ENCODE assay signal across 27 mouse cellular contexts in genomic region chr3:90425499-90425898, GRCm38 (mm10). TPM values are rescaled to one million over a fixed set of nuclear protein-coding genes. Genes with fewer than 3 reads are reported as not detected.
DNase-seq lines count a peak whose midpoint lies in the region; ATAC-seq and TF ChIP-seq lines count a peak whose summit lies in the region.
"Had no signal": no experiment of that assay in that cellular context is flagged by ENCODE, and none has a peak within 500 bp of the region (broad histone marks: within the 10 kb centered on the region; RNA-seq: fewer than 3 reads in every experiment).

No protein-coding gene starts in this region.

- H3K4me3 ChIP-seq in liver, embryonic 13.5 days (replicated peaks), result no peak overlapping the region
- H3K4me3 ChIP-seq in liver, embryonic 11.5 days (ENCODE audit: low read depth, low read length), result no peak overlapping the region
- H3K4me3 ChIP-seq in ES-Bruce4 (ENCODE audit: low read depth, low read length) (no peak overlapping the region), ES-E14 (ENCODE audit: insufficient read depth in 1 of 2, low read depth in 1 of 2, low read length in 2 of 2, poor library complexity in 1 of 2, severe bottlenecking in 1 of 2) (no peak overlapping the region)
- no peak overlapping the region for H3K4me3 ChIP-seq in brown adipose tissue, adult 24 weeks (ENCODE audit: insufficient read depth, low read depth, low read length)
- H3K4me3 ChIP-seq: forebrain, embryonic 10.5 days; forebrain, embryonic 13.5 days; heart, adult 2 months; heart, embryonic 10.5 days; hindbrain, embryonic 12.5 days; hindbrain, embryonic 15.5 days had no signal

- H3K27me3 ChIP-seq in liver, embryonic 13.5 days, result no peaks in the 10 kb centered on the region
- no peaks in the 10 kb centered on the region for H3K27me3 ChIP-seq in liver, embryonic 11.5 days (replicated peaks; ENCODE audit: control insufficient read depth, insufficient read depth, low read length)
- H3K27me3 ChIP-seq in ES-Bruce4 (ENCODE audit: control insufficient read depth, insufficient read depth, low read length, poor library complexity, severe bottlenecking), result no peaks in the 10 kb centered on the region
- H3K27me3 ChIP-seq: forebrain, embryonic 13.5 days; hindbrain, embryonic 12.5 days; hindbrain, embryonic 15.5 days; Patski had no signal

- H3K4me2 ChIP-seq in liver, embryonic 13.5 days, result no peak overlapping the region
- no peak overlapping the region for H3K4me2 ChIP-seq in liver, embryonic 11.5 days
- H3K4me2 ChIP-seq: forebrain, embryonic 13.5 days; hindbrain, embryonic 12.5 days; hindbrain, embryonic 15.5 days had no signal

- in situ Hi-C loops in ES-E14 (cut with MboI; ENCODE audit: low sequenced_read_pairs in 2 of 2, unreplicated experiment in 2 of 2), result no loop called here

- H3K9ac ChIP-seq in liver, embryonic 13.5 days, result no peak overlapping the region
- H3K9ac ChIP-seq in liver, embryonic 11.5 days (ENCODE audit: low read depth, low read length), result no peak overlapping the region
- H3K9ac ChIP-seq in ES-Bruce4 (ENCODE audit: low read depth, poor library complexity, severe bottlenecking) (peak overlapping the region; percentile 14; the same call in 1 of the 2 replicates), ES-E14 (ENCODE audit: insufficient read depth, low read depth, low read length, poor library complexity, severe bottlenecking) (no peak overlapping the region)
- H3K9ac ChIP-seq: forebrain, embryonic 13.5 days; hindbrain, embryonic 12.5 days; hindbrain, embryonic 15.5 days had no signal

- TF ChIP-seq POLR2A in ES-Bruce4 (IDR thresholded peaks at IDR 0.05; ENCODE audit: insufficient read depth, low read length), result no peak

- peak overlapping the region; percentile 20 for H3K27ac ChIP-seq in liver, embryonic 13.5 days
- no peak overlapping the region for H3K27ac ChIP-seq in liver, embryonic 11.5 days (ENCODE audit: low read depth, low read length)
- H3K27ac ChIP-seq in ES-Bruce4 (ENCODE audit: insufficient read depth, low read length), result peak overlapping the region; percentile 54
- peak overlapping the region; percentile 58; the same call in 1 of the 2 replicates for H3K27ac ChIP-seq in ES-E14 (ENCODE audit: insufficient read depth, low read depth, low read length, poor library complexity, severe bottlenecking)
- peak overlapping the region; percentile 62; the same call in 1 of the 2 replicates for H3K27ac ChIP-seq in brown adipose tissue, adult 24 weeks (replicated peaks; ENCODE audit: low read depth, low read length)
- H3K27ac ChIP-seq: forebrain, embryonic 10.5 days; forebrain, embryonic 13.5 days; heart, adult 2 months; heart, embryonic 10.5 days; hindbrain, embryonic 12.5 days; hindbrain, embryonic 15.5 days had no signal

- ATAC-seq in liver, embryonic 13.5 days (ENCODE audit: low read depth), result peak; percentile 61
- no peak; the same call in 1 of the 2 replicates for ATAC-seq in liver, embryonic 11.5 days (replicated peaks; ENCODE audit: low FRiP score)
- ATAC-seq: activated CD4-positive, CD25-positive, alpha-beta regulatory T cell, adult 4 months; CD4-positive, CD25-positive, alpha-beta regulatory T cell, adult 4 months; forebrain, embryonic 13.5 days; forebrain, embryonic 16.5 days; Patski had no signal

- no peak for DNase-seq in liver, embryonic 13.5 days
- no peak for DNase-seq in liver, embryonic 11.5 days (ENCODE audit: low spot score)
- DNase-seq in ES-E14 (ENCODE audit: low read depth, low spot score), result no peak
- no peak for DNase-seq in left cerebral cortex, adult 18-20 months (ENCODE audit: low spot score in 2 of 2)
- no peak for DNase-seq in kidney, postnatal 4 days
- no peak for DNase-seq in ovary, postnatal 10 days (ENCODE audit: low spot score)
- DNase-seq: adrenal gland, adult 8-10 months; adrenal gland, postnatal 25 days; cerebellum, adult 18-20 months; cerebellum, adult 9-10 months; cerebellum, postnatal 14 days; gastrocnemius, postnatal 10 days; gastrocnemius, postnatal 36 days; heart, adult 2 months had no signal

- WGBS in liver, embryonic 13.5 days (ENCODE audit: insufficient replicate concordance), result 36% methylated on average over 2 of the region's 2 CpGs
- WGBS in liver, embryonic 11.5 days, result 71% methylated on average over 2 of the region's 2 CpGs

- peaks cover 55% of the 10 kb centered on the region for H3K4me1 ChIP-seq in liver, embryonic 13.5 days (replicated peaks)
- H3K4me1 ChIP-seq in liver, embryonic 11.5 days (replicated peaks; ENCODE audit: control insufficient read depth, insufficient read depth, low read length), result peaks cover 43% of the 10 kb centered on the region
- H3K4me1 ChIP-seq in ES-Bruce4 (ENCODE audit: control insufficient read depth, insufficient read depth, low read length) (peaks cover 1% of the 10 kb centered on the region), ES-E14 (ENCODE audit: control insufficient read depth in 2 of 2, insufficient read depth in 2 of 2, low read length in 2 of 2, poor library complexity in 1 of 2) (peaks cover 3 to 12% of the 10 kb centered on the region in 2 experiments; a peak in 3 of 4 replicates)
- H3K4me1 ChIP-seq in brown adipose tissue, adult 24 weeks (ENCODE audit: control insufficient read depth, insufficient read depth, insufficient read length, low read length), result peaks cover 8% of the 10 kb centered on the region

- TF ChIP-seq CTCF in ES-Bruce4 (IDR thresholded peaks at IDR 0.05; ENCODE audit: low read depth, low read length), result no peak

- H3K9me3 ChIP-seq in liver, embryonic 13.5 days (replicated peaks), result no peaks in the 10 kb centered on the region
- no peaks in the 10 kb centered on the region for H3K9me3 ChIP-seq in liver, embryonic 11.5 days (ENCODE audit: control insufficient read depth, low read length)
- H3K9me3 ChIP-seq in ES-Bruce4 (replicated peaks; ENCODE audit: control insufficient read depth, insufficient read depth, low read length, poor library complexity, severe bottlenecking), result no peaks in the 10 kb centered on the region
- H3K9me3 ChIP-seq in ES-E14 (ENCODE audit: control insufficient read depth, insufficient read depth, low read depth, low read length), result no peaks in the 10 kb centered on the region
- H3K9me3 ChIP-seq: forebrain, embryonic 10.5 days; forebrain, embryonic 13.5 days; G1E; heart, embryonic 10.5 days; hindbrain, embryonic 12.5 days; hindbrain, embryonic 15.5 days had no signal

- H3K36me3 ChIP-seq in liver, embryonic 13.5 days, result peaks cover 32% of the 10 kb centered on the region
- peaks cover 10% of the 10 kb centered on the region; the same call in 1 of the 2 replicates for H3K36me3 ChIP-seq in liver, embryonic 11.5 days (ENCODE audit: control insufficient read depth, insufficient read depth, low read length)
- H3K36me3 ChIP-seq in ES-Bruce4 (ENCODE audit: control insufficient read depth, insufficient read depth, low read length, poor library complexity, severe bottlenecking) (peaks cover 27% of the 10 kb centered on the region), ES-E14 (ENCODE audit: control insufficient read depth, insufficient read depth, low read length, poor library complexity, severe bottlenecking) (peaks cover 18% of the 10 kb centered on the region)

- TF ChIP-seq EP300 in ES-Bruce4 (IDR thresholded peaks at IDR 0.05; ENCODE audit: insufficient read depth, low read depth, low read length), result no peak

TF ChIP-seq in ES-E14, 5 proteins besides CTCF, POLR2A, EP300 and RAD21:
- no peak for TF ChIP-seq MAFK (IDR thresholded peaks at IDR 0.05; ENCODE audit: insufficient read depth, low read depth, low read length)
- TF ChIP-seq ZC3H11A (IDR thresholded peaks at IDR 0.05; ENCODE audit: borderline replicate concordance, low read depth, low read length), result no peak
- no peak for TF ChIP-seq CHD2 (IDR thresholded peaks at IDR 0.05; ENCODE audit: low read depth, low read length)
- no peak for TF ChIP-seq HCFC1 (IDR thresholded peaks at IDR 0.05; ENCODE audit: borderline replicate concordance, insufficient read depth, low read length)
- TF ChIP-seq ZNF384 (IDR thresholded peaks at IDR 0.05; ENCODE audit: low read depth, low read length), result no peak

RNA-seq across cellular contexts. Expression of gene Ints3, which starts 7.9 kb away (rescaled TPM):
- polyA plus RNA-seq in liver, embryonic 13.5 days (2015; fragmentation: Nextera tagmentation; extraction: Ambion mirVana), result 10.0 and 11.7 TPM in 2 replicates
- polyA plus RNA-seq in liver, embryonic 11.5 days (2014; fragmentation: Nextera tagmentation; extraction: Ambion mirVana), result 34.0 and 35.2 TPM in 2 replicates
- 68.6 and 71.0 TPM in 2 replicates for polyA plus RNA-seq in ES-Bruce4 (2011; ENCODE audit: insufficient read depth, insufficient read length, low read depth, missing spikeins)
- 62.7 and 72.4 TPM in 2 replicates for total RNA-seq in ES-E14 (2012; rRNA removed)
- 12.6 and 13.2 TPM in 2 replicates for polyA plus RNA-seq in brown adipose tissue, adult 24 weeks (2012; ENCODE audit: insufficient read depth, insufficient read length, missing spikeins)
- total RNA-seq in left cerebral cortex, adult 18-20 months (2021), result 10 to 100 TPM; 63.1 to 66.1 TPM

RNA-seq across cellular contexts. Expression of gene Slc27a3, which starts 35.8 kb away (rescaled TPM):
- 1.5 and 1.6 TPM in 2 replicates for polyA plus RNA-seq in liver, embryonic 13.5 days (2015; fragmentation: Nextera tagmentation; extraction: Ambion mirVana)
- polyA plus RNA-seq in liver, embryonic 11.5 days (2014; fragmentation: Nextera tagmentation; extraction: Ambion mirVana), result 6.4 and 6.7 TPM in 2 replicates
- polyA plus RNA-seq in ES-Bruce4 (2011; ENCODE audit: insufficient read depth, insufficient read length, low read depth, missing spikeins), result 11.0 and 12.5 TPM in 2 replicates
- total RNA-seq in ES-E14 (2012; rRNA removed), result 22.9 and 43.7 TPM in 2 replicates
- polyA plus RNA-seq in brown adipose tissue, adult 24 weeks (2012; ENCODE audit: insufficient read depth, insufficient read length, missing spikeins), result 0.52 and 2.1 TPM in 2 replicates
- 1 to 10 TPM; 5.9 to 9.3 TPM for total RNA-seq in left cerebral cortex, adult 18-20 months (2021)

RNA-seq across cellular contexts. Expression of gene Npr1, which starts 40.2 kb away (rescaled TPM):
- 4.0 TPM in 2 replicates for polyA plus RNA-seq in liver, embryonic 13.5 days (2015; fragmentation: Nextera tagmentation; extraction: Ambion mirVana)
- 8.0 and 9.2 TPM in 2 replicates for polyA plus RNA-seq in liver, embryonic 11.5 days (2014; fragmentation: Nextera tagmentation; extraction: Ambion mirVana)
- 10.8 and 13.6 TPM in 2 replicates for polyA plus RNA-seq in ES-Bruce4 (2011; ENCODE audit: insufficient read depth, insufficient read length, low read depth, missing spikeins)
- total RNA-seq in ES-E14 (2012; rRNA removed), result 16.4 and 21.6 TPM in 2 replicates
- polyA plus RNA-seq in brown adipose tissue, adult 24 weeks (2012; ENCODE audit: insufficient read depth, insufficient read length, missing spikeins), result 18.0 and 27.9 TPM in 2 replicates
- 1 to 10 TPM; 4.6 to 5.0 TPM for total RNA-seq in left cerebral cortex, adult 18-20 months (2021)
- total RNA-seq: G1E; hematopoietic stem cell, adult 5-6 weeks had no signal
- polyA plus RNA-seq: activated CD4-positive, CD25-positive, alpha-beta regulatory T cell, adult 4 months; CD4-positive, CD25-positive, alpha-beta regulatory T cell, adult 4 months; G1E had no signal

RNA-seq across cellular contexts. Expression of gene Ilf2, which starts 50.4 kb away (rescaled TPM):
- polyA plus RNA-seq in liver, embryonic 13.5 days (2015; fragmentation: Nextera tagmentation; extraction: Ambion mirVana), result 75.0 and 85.0 TPM in 2 replicates
- polyA plus RNA-seq in liver, embryonic 11.5 days (2014; fragmentation: Nextera tagmentation; extraction: Ambion mirVana), result 169 and 174 TPM in 2 replicates
- 211 and 233 TPM in 2 replicates for polyA plus RNA-seq in ES-Bruce4 (2011; ENCODE audit: insufficient read depth, insufficient read length, low read depth, missing spikeins)
- 153 and 165 TPM in 2 replicates for total RNA-seq in ES-E14 (2012; rRNA removed)
- 30.2 and 30.6 TPM in 2 replicates for polyA plus RNA-seq in brown adipose tissue, adult 24 weeks (2012; ENCODE audit: insufficient read depth, insufficient read length, missing spikeins)
- total RNA-seq in left cerebral cortex, adult 18-20 months (2021), result 10 to 100 TPM; 90.2 to 94.9 TPM
